9 mouse cellular contexts compared by ENCODE assay signal in genomic region chr5:103926398-103926797, GRCm38 (mm10). TPM values are rescaled to one million over a fixed set of nuclear protein-coding genes. Genes with fewer than 3 reads are reported as not detected.
DNase-seq lines count a peak whose midpoint lies in the region; ATAC-seq and TF ChIP-seq lines count a peak whose summit lies in the region.
"Had no signal": no experiment of that assay in that cellular context is flagged by ENCODE, and none has a peak within 500 bp of the region (broad histone marks: within the 10 kb centered on the region; RNA-seq: fewer than 3 reads in every experiment).

No protein-coding gene starts in this region.

- WGBS in liver, embryonic 12.5 days (ENCODE audit: insufficient replicate concordance) = 53% methylated on average over 12 of the region's 12 CpGs

- 0 out of 2 replicates have a peak, but pooled peaks cover 3% of the 10 kb centered on the region for H3K4me1 ChIP-seq in liver, embryonic 12.5 days
- peaks cover 6% of the 10 kb centered on the region; the same call in 1 of the 2 replicates for H3K4me1 ChIP-seq in testis, adult 2 months (ENCODE audit: control insufficient read depth, insufficient read depth, low read length)
- H3K4me1 ChIP-seq: embryonic facial prominence, embryonic 15.5 days had no signal

- H3K4me2 ChIP-seq in liver, embryonic 12.5 days = no peak overlapping the region
- H3K4me2 ChIP-seq: embryonic facial prominence, embryonic 15.5 days had no signal

- no peaks in the 10 kb centered on the region for H3K27me3 ChIP-seq in liver, embryonic 12.5 days (replicated peaks)
- H3K27me3 ChIP-seq in testis, adult 2 months (ENCODE audit: control insufficient read depth, insufficient read depth, low read length) = no peaks in the 10 kb centered on the region
- H3K27me3 ChIP-seq: embryonic facial prominence, embryonic 15.5 days had no signal

- no peaks in the 10 kb centered on the region for H3K36me3 ChIP-seq in liver, embryonic 12.5 days
- no peaks in the 10 kb centered on the region for H3K36me3 ChIP-seq in testis, adult 2 months (ENCODE audit: control insufficient read depth, insufficient read depth, low read length)
- H3K36me3 ChIP-seq: embryonic facial prominence, embryonic 15.5 days had no signal

- ATAC-seq in CD4-positive, CD25-positive, alpha-beta regulatory T cell, adult 4 months = no peak
- ATAC-seq in liver, embryonic 12.5 days = no peak

- no peak overlapping the region for H3K4me3 ChIP-seq in liver, embryonic 12.5 days
- H3K4me3 ChIP-seq in testis, adult 2 months (ENCODE audit: control insufficient read depth, low read depth, low read length) = no peak overlapping the region
- H3K4me3 ChIP-seq: embryonic facial prominence, embryonic 15.5 days had no signal

- H3K9me3 ChIP-seq in liver, embryonic 12.5 days (replicated peaks) = no peaks in the 10 kb centered on the region
- H3K9me3 ChIP-seq: embryonic facial prominence, embryonic 15.5 days had no signal

- no peak overlapping the region for H3K9ac ChIP-seq in liver, embryonic 12.5 days
- H3K9ac ChIP-seq: embryonic facial prominence, embryonic 15.5 days had no signal

- peak; percentile 75 for DNase-seq in CD4-positive, CD25-positive, alpha-beta regulatory T cell, adult 2 months (ENCODE audit: low read depth, low spot score)
- peak; percentile 54 for DNase-seq in liver
- DNase-seq in forelimb bud, embryonic 11.5 days (ENCODE audit: low read depth, low spot score) = peak; percentile 21
- DNase-seq in right cerebral cortex, postnatal 36 days (ENCODE audit: low spot score in 2 of 2) = no peak
- no peak for DNase-seq in frontal cortex, adult 2 months (ENCODE audit: extremely low spot score in 1 of 2, low spot score in 1 of 2)

- no peak overlapping the region for H3K27ac ChIP-seq in liver, embryonic 12.5 days
- no peak overlapping the region for H3K27ac ChIP-seq in testis, adult 2 months (ENCODE audit: control insufficient read depth, insufficient read depth, low read depth, low read length)
- H3K27ac ChIP-seq: embryonic facial prominence, embryonic 15.5 days had no signal

- no peak for TF ChIP-seq POLR2A in testis, adult 2 months (IDR thresholded peaks at IDR 0.05; ENCODE audit: control insufficient read depth, low read depth, low read length)

- TF ChIP-seq CTCF in testis, adult 2 months (IDR thresholded peaks at IDR 0.05; ENCODE audit: control insufficient read depth, insufficient read depth, insufficient replicate concordance, low read depth, low read length) = peak; percentile 84; the same call in 1 of the 2 replicates

RNA-seq across cellular contexts. Expression of gene Klhl8, which starts 15.3 kb away (rescaled TPM):
- polyA plus RNA-seq in CD4-positive, CD25-positive, alpha-beta regulatory T cell, adult 4 months (2017; shearing (Covaris generic)) = 1 to 10 TPM in 1 of 2 experiments, under 1 TPM in 1; 0.77 to 1.0 TPM
- 2.1 and 2.4 TPM in 2 replicates for polyA plus RNA-seq in liver, embryonic 12.5 days (2016; fragmentation: Nextera tagmentation; extraction: Ambion mirVana)
- 15.3 and 16.7 TPM in 2 replicates for polyA plus RNA-seq in testis, adult 2 months (2012; rRNA removed)
- 28.9 and 29.4 TPM in 2 replicates for polyA plus RNA-seq in frontal cortex, adult 2 months (2012; rRNA removed)

RNA-seq across cellular contexts. Expression of gene Hsd17b13, which starts 50.8 kb away (rescaled TPM):
- polyA plus RNA-seq in CD4-positive, CD25-positive, alpha-beta regulatory T cell, adult 4 months (2017; shearing (Covaris generic)) = not detected
- polyA plus RNA-seq in liver, embryonic 12.5 days (2016; fragmentation: Nextera tagmentation; extraction: Ambion mirVana) = 0.17 and 0.21 TPM in 2 replicates
- polyA plus RNA-seq in testis, adult 2 months (2012; rRNA removed) = 0.12 TPM in 2 replicates
- 0.32 and 0.34 TPM in 2 replicates for polyA plus RNA-seq in frontal cortex, adult 2 months (2012; rRNA removed)

Comparison
In these comparisons a context has a peak if more than half of its experiments do, and no peak if none do; other contexts are left out.
1. DNase-seq: peak in CD4-positive, CD25-positive, alpha-beta regulatory T cell, adult 2 months (single experiment), liver (single experiment) and forelimb bud, embryonic 11.5 days (single experiment); none in right cerebral cortex, postnatal 36 days (0 of 2) and frontal cortex, adult 2 months (0 of 2).